Mouse (Mus musculus): Measurements from ENCODE around the gene Ccdc124. TPM values are rescaled to one million over a fixed set of nuclear protein-coding genes. Genes with fewer than 3 reads are reported as not detected.
A peak's percentile ranks its signal among the peaks of the same experiment; 100 is the strongest.

Ccdc124 gene
- 10 to 100 TPM; 42.4 to 46.2 TPM for total RNA-seq (2021)
- long read RNA-seq, experiment 1, transcript Ccdc124-201 (5 exons, 1,356 nt) = major isoform, 60 of 78 reads
- long read RNA-seq, experiment 1, partial matches to known transcripts = 17 of 78 reads
- long read RNA-seq, experiment 1, other reads (novel, unspliced or antisense) = 1 of 78 reads
- long read RNA-seq, experiment 2, transcript Ccdc124-201 (5 exons, 1,356 nt) = major isoform, 41 of 56 reads
- long read RNA-seq, experiment 2, partial matches to known transcripts = 14 of 56 reads
- long read RNA-seq, experiment 2, other reads (novel, unspliced or antisense) = 1 of 56 reads

DNA sequence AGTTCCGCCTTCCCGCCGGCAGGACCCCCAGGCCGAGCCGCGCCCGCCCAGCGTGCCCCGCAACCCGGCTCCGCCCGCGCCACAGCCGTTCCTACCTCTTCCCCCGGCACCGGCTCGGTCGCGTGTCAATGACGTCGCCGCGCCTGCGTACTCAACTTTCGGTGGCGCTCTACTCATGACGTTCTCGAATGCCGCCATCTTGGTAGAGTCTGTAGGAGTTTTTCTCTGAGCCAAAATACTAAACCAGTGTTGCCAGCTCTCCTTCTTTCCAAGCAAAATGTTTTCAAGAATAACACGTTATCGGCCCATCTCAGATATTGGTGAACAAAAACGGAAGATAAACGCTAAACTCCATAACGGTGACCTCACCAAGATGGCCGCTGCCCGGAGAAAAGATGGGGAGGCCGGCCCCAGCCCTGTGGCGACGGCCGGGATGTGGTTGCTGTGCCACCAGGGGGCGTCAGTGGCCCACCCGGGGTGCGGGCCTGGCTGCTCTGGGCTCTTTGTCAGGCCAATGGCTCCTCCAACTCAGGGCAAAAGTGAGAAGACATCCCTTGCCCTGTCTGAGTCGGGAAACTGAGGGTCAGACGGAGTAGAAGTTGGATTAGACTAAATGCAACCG lies at the start of gene Ccdc124:
TSS of gene Ccdc124 (minus strand) at position 572 of the 622 bp plus-strand sequence.
- DNase-seq = peak; percentile 96 to 97

DNA sequence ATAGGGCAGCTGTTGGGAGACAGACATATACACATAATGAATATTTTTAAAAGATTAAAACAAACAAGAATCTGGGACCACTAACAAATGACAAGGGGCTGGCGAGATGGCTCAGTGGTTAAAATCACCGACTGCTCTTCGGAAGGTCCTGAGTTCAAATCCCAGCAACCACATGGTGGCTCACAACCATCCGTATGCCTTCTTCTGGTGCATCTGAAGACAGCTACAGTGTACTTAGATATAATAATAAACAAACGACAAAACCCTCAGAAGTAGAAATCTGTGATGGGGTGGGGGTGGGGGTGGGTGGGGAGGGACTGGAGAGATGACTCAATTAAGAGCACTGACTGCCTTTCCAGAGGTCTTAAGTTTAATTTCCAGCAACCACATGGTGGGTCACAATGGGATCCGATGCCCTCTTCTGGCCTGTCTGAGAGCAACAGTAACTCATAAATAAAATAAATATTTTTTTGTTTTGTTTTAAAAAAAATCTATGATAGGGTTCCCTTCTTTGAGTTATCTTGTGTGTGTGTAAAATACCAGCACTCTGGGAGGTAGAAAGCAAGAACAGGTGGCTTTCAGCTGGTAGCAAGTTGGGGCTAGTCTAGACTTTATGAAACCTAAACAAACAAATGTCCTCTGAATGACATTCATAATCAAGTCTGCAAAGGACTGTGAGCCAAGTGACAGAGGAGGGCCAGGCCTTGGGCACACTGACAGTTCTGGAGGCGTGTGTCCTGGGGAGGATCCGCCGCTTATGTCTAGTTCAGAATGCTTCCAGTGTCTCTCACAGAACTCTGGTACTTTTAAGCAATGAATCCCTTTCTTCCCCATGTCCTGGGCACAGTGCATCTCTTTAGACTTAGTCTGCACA lies 46.6 kb upstream of the Ccdc124 start:
- no peak for DNase-seq

DNA sequence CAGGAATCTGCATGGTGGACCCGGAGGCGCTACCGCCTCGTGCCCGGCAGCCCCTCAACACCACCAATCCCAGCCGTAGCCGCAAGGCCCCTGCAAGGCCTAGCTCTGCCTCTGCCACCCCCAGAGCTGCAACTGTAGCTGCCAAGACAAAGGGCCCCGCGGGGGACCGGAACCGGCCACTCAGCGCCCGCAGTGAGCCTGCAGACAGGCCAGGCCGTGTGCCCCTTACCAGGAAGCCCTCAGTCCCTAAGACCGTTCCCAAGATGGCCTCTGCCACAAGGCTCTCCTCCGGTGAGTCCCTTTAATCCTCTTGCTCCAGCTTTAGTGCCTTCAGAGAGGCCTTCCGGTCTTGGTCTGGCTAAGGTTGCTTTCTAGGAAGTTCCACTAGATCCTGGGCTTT lies 41.0 kb upstream of the Ccdc124 start:
- DNase-seq = no peak

DNA sequence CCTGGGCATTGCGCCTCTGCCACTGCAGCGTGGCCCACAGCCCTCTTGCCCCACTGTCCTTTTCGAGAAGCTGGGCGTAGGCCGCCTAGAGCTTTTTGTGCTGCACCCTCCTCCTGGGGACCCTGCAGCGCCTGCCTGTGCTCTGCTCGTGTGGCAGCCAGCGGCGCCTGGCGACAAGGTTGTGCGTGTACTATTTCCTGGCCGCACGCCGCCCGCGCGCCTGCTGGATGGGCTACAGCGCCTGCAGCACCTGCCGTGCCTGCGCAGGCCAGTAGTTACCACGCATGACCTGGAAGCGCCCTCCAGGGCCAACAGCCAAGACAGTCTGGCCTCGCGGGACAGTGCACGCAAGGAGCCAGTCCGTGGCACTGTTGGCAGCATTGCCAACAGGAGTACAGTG lies 39.8 kb upstream of the Ccdc124 start:
- DNase-seq = no peak

DNA sequence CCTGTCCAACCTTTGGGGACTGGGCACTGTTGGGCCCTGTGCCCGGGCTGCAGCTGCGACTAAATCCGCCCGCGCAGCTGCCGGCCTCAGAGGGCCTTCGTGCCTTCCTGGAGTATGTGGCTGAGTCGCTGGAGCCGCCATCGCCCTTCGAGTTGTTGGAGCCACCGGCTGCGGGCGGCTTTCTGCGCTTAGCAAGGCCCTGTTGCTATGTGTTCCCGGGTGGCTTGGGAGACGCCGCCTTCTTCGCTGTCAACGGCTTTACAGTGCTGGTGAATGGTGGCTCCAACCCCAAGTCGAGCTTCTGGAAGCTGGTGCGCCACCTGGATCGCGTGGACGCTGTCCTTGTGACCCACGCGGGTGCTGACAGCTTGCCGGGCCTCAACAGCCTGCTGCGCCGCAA lies 39.2 kb upstream of the Ccdc124 start:
- DNase-seq = no peak

DNA sequence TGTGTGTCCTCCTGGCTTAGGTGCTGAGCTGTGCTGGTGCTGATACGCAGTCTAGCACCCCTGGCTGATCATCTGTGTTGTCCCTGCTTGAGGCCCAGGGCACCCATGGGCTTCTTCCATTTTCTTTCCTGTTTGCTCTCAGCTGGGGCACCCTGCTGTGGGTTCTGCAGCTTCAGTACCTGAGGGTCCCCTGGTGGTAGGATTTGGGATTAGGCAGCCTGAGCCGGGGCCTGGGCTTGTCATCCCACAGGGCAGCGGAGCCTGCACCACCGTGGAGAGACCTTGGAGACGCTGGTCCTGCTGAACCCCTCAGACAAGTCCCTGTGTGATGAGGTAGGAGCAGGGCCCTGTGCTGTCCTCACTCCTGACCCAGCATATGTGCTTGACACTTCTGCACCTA lies 37.9 kb upstream of the Ccdc124 start:
- DNase-seq = no peak

DNA sequence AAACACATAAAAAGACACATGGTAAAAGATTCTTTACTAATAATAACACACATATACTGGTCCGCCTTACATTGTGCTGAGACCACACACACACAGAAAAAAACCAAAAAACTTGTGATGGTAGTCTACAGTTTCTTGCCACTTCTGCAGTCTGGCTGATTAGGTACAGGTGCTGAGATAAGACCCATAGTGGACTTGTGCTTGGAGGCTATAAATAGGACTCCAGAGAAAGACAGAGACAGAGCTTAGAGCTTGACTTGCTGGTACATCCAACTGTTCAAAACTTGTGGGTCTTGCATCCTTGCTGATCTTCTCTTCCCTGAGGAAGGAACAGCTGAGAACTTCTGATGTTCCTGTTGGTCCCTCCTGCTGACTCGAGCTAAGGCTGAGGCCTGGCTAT lies 33.8 kb upstream of the Ccdc124 start:
- DNase-seq = no peak

DNA sequence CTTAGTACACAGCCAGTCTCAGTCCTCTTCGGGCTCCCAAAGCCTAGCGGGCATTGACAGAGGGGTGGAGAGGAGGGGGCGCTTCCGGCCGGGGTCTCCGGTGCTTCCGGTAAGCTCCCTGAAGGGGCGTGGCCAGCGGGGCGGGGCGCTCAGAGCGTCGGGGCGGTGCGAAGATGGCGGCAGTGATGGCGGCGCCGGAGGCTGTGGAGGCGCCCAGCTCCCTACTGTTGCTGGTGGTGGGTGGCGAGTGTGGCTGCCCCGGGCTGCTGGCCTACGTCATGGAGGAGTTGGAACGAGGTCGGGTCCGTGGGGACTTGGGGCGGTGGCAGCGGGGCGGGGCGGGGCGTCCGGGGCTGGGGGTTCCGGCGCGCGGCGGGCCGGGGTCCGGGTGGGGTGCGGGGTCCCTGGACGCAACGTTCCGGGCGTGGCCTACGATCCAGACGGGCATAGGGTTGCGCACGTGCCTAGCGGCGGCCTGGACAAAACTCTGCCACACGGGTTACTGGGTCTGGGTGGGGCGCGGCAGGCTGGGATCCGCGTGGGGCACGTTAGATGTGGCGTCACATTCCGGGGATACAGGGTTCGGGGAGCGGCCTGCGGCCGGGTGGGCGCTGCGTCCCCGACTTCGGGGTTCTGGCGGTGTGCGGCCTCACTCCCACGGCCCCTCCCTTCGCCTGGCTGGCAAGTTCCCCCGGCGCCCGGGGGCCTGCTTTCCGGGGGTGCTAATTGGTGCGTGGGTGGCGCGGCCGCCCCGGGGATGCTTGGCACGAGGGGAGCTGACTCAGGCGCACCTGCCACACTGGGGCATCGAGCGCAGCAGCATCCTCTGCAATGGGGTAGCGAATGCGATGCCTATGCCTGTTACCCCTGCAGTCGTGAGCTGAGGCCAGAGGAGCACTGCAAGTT lies 32.3 kb upstream of the Ccdc124 start, which contains the start of gene Map1s:
TSS of gene Map1s (plus strand) at position 102 of the 906 bp plus-strand sequence.
- DNase-seq = peak; percentile 74 to 84

DNA sequence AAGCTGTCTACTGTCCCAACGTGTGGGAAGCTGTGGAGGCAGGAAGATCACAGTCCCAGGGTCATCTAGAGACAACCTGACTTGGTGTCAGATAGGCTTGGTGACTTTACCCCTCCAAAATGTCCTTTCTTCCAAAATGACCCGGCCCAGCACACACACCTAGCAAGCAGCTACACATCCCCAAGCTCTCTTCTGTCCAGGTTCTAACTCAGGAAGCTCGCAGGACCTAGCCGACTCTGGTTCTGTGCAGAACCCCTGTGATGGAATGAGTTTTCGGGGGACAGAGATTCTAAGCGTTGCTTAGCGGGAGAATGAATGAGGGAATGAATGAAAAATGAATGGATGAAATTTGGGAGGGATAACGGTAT lies 31.7 kb upstream of the Ccdc124 start:
- DNase-seq = no peak

DNA sequence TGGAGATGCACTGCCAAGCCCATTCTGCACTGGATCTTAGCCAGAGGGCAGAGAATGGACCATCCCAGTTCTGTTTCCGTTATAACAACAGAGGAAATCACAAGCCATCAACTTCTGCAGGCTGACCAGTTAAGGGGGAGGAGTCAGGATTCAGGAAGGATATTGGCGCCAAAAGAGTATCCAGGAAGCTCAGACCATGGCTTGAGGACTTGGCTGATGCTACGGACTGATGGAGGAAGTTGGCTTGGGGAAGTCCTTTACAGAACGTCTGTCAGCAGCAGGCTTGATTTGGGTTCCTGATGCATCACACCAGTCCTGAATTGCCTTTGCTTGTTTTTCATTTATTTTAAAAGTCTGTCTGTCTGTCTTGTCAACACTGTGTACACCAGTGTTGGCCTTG lies 30.8 kb upstream of the Ccdc124 start:
- peak; percentile 35 to 82 for DNase-seq

DNA sequence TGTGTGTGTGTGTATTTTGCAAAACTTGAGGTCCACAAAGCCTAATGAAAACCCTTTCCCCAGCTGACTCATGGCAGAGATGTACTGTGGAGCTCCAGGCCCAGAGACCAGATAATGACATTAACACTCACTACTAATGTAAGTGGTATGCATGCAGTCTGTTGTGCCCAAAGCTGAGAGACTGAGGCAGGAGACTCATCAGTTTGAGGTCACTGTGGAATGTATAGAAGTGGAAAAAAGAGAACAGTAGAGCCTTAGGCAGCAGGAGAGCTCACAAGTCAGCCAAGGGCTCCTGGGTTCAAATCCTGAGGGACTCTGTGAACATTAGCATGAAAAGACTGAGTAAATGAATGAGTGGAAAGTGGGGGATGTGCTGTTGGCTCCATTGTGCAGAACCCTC lies 29.8 kb upstream of the Ccdc124 start:
- DNase-seq = no peak

DNA sequence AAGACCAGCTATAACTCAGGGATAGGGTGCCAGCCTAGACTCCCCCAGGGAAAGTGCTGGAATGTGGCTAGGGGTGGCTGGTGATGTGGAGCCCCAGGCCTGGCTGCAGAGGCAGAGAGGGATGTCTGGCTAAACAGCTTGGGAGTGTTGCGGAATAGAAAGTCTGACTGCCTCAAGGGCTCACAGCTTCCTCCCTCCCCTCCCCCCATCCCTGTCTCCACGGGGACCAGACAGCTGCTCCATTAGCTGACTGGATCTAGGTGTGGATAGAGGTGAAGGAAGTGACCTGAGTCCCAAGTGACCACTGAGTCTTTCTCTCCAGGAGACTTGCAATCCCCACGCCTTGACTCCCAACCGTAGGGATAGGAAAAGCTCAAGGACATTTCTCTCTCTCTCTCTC lies 29.4 kb upstream of the Ccdc124 start:
- no peak for DNase-seq

DNA sequence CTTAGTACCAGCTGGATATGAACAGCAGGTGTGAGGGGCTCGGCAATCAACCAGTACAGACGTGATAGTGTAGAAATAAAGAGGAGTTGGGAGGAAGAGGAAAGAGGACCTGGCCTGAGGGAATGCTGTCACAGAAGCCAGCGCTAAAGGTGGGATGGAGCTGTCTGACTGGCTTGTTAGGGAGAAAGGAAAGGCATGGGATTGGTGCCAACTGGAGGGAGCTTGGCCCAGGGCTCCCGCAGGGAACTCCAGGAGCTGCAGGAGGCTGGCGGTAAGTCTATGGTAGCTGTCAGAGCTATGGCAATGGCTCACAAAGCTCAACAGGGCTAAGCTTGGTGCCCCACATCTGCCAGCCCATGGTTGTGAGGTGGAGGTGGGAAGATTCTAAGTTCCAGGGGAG lies 28.5 kb upstream of the Ccdc124 start:
- no peak for DNase-seq

DNA sequence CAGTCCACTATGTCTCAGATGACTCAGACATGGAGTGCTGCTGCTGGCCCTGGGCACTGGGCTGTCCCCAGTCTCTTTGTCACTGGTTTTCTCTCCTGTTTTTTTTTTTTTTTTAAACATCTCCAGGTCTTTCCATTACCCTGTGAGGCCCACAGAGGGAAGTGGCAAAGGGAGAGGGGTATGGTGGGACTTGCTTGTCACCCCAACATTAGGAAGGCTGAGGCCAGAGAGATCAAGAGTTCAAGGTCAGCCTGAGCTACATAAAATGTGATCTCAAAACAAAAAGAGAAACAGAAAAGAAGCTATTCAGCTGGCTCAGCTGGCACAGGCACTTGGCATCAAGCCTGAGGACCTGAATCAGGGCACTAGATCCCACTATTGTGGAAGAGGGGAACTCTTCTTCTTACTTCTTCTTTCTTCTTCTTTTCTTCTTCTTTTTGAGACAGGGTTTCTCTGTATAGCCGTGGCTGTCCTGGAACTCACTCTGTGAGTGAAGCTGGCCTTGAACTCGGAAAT lies 27.2 kb upstream of the Ccdc124 start:
- no peak for DNase-seq

DNA sequence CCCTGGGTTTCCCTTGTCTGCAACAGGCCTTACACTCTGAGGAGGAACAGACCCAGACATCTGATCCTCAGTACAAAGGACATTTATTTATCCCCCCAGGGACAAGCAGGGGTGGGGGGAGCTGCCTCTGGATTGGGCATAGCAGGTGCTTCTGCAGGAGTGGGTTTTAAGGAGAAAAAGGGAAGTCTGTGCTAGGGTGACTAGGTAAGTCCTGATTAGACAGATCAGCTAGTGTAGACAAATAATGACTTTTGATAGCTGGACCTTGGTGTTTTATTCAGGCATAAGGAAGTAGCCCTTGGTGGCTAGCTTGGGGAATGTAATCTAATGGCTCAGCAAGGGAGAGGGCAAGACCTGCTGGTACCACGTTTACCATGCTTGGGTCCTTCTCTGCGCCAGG lies 25.5 kb upstream of the Ccdc124 start:
- no peak for DNase-seq

DNA sequence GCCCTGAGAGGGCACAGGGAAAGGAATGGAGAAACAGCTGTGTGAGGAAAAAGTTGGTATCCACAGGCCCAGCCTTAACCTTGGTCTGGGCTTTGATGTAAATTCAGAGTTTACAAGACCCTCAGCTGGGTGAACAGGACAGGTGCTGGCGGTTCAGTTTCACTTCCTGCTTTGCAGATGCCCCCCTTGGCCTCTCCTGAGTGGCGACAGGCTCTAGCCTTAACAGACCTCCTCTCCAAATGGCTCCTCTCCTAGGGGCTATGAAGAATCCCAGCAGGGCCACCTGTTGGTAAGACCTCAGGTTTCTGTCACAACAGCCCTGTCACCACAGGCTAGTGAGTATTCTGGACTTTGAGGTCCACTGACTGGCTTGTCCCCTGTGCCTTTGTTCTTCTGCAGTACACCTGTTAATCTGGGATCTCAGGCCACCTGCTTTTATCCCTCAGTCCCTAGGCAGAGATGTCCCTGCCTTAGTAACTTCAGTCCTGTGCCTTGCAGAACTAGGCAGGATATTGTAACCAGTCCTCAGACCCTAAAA lies 25.0 kb upstream of the Ccdc124 start:
- DNase-seq = no peak

DNA sequence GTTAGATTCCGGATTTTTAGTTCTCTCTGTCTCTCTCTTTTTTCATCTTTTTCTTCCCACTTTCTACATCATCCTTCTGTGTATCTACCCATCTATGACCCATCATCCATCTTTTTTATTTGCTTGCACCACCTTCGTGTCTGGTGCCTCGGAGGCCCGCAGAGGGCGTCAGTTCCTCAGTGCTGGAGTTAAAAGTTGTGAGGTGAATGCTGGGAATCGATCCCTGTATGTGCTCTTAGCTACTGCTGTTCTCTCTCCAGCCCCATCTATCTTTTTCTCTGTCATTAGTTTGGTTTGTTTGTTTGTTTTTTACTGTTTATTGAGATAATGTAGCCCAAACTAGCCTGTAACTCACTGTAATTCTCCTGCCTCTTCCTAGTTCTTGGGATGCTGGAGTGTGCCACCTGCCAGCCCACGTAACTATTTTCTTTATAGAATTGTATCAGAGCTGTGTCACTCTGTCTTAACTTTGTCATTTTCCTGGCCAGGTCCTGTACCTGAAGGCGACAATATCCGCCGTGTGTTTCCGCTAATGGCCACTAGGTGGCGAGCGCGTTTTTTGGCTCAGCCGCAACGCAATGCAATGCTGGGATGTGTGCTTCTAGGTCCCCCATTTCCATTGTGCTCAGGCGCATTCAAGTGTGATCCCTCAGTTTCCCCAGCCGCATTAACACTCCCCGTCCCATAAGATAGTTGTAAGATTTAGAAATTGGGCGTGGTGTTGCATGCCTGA lies 24.1 kb upstream of the Ccdc124 start:
- DNase-seq = peak; percentile 85 to 94

DNA sequence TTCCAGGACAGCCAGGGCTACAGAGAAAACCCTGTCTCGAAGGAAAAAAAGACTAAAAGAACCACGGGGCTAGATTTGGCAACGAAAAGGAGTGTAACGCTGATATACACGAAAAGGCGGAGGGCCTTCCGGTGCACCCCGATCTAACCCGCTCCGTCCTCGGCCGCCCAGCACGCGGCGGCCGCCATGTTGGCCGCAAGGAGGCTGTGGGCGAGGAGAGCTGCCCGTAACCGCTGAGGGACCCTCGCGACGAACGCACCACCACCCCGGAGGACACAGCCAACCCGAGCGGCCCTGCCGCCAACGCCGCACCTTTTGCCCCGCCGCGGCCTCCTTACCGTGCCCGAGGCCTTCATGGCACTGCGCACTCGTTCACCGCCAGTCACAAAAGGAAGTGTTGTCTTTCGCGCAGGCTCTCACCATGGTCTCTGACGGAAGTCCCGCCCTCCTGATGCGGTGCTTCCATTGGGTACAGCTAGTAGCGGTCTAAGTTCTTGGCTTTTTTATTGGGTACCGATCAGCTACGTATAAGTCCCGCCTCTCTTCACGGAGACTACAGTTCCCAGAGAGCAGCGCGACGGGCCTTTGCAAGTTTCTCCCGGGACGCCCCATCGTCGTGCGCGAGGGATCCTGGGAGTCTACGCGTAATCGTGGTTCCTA lies 23.4 kb upstream of the Ccdc124 start, which contains the start of gene Rpl18a:
TSS of gene Rpl18a (minus strand) at position 392 of the 660 bp plus-strand sequence.
- DNase-seq = peak; percentile 97 to 99

DNA sequence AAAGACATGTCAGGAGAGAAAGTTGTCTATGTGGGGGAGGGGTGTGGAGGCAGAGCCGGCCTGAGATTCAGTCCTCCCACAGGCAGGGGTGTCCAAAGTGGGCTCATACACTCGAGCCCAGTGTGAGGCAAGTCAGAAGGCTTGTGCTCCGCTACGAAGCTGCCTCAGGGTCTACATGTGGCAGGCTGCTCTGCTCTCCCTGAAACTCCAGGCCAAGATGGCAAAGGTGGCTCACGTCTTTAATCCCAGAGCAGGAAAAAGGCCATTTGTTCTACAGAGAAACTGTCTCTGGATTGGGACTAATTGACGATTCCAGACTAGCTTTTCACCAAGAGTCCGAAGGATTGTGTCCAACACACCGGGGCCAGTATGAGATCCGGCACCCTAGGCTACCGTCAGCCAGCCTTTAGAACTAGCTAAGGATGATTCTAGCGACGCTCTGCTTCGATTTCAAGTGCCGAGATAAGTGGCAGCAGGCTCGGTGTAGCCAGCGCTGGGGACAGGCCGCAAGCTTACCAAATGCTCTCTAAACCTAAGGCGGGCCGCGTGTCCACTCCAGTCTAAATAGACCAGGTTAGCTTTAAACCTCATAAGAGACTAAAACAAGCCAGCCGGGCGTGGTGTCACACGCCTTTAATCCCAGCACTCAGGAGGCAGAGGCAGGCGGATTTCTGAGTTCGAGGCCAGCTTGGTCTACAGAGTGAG lies 22.7 kb upstream of the Ccdc124 start:
- no peak for DNase-seq

All from heart, adult 18-20 months (tissue).